Mouse (Mus musculus): ENCODE measurements at regions not wholly inside any gene's neighbourhood (a gene's known extent, or its start where the extent isn't known, plus 50 kb on each side); places are given as distances from the start of the nearest gene placed in this dataset.

- TF ChIP-seq POLR2A (IDR thresholded peaks at IDR 0.05; ENCODE audit: low read depth, low read length) (no peak), CTCF (IDR thresholded peaks at IDR 0.05; ENCODE audit: extremely low read depth, insufficient read length, insufficient replicate concordance, low read depth, low read length) (no peak)
These were observed 313.2 kb upstream of the Trib2 start for GRCm38 (mm10) chr12:16129923-16130322.

Data from small intestine, adult 2 months (tissue).